Mouse (Mus musculus) hindbrain, embryonic 10.5 days (tissue): ENCODE results near the gene Rai14. TPM values are rescaled to one million over a fixed set of nuclear protein-coding genes. Genes with fewer than 3 reads are reported as not detected.

Experiments
- DNase-seq: peaks from one replicate; pipeline ENCODE4 v3.0.0-alpha.2; 2017; ENCODE audit warnings: low spot score
- H3K27ac ChIP-seq: fragments of 300-500 bp; sonication (generic); 2 replicates; pipeline ENCODE4 v1.5.1; 2016; ENCODE audit warnings: mild to moderate bottlenecking, moderate library complexity
- H3K27me3 ChIP-seq: fragments of 300-500 bp; sonication (generic); 2 replicates; pipeline ENCODE4 v1.6.1; 2016; ENCODE audit warnings: mild to moderate bottlenecking; ENCODE audit not compliant: poor library complexity, insufficient read depth, severe bottlenecking
- H3K36me3 ChIP-seq: fragments of 300-500 bp; sonication (generic); 2 replicates; pipeline ENCODE4 v1.6.1; 2016; ENCODE audit warnings: mild to moderate bottlenecking, moderate library complexity
- H3K4me1 ChIP-seq: fragments of 300-500 bp; sonication (generic); replicated peaks from 2 replicates; pipeline ENCODE4 v1.6.1; 2016; ENCODE audit warnings: mild to moderate bottlenecking
- H3K4me3 ChIP-seq: fragments of 300-500 bp; sonication (generic); 2 replicates; pipeline ENCODE4 v1.5.1; 2016; ENCODE audit warnings: mild to moderate bottlenecking, moderate library complexity
- H3K9me3 ChIP-seq: fragments of 300-500 bp; sonication (generic); 2 replicates; pipeline ENCODE4 v1.6.1; 2016; ENCODE audit warnings: mild to moderate bottlenecking, moderate library complexity
- WGBS: fragments of 180-500 bp; shearing (Covaris S2); methylation state at CpG from one replicate; pipeline ENCODE4 v1.1.7; 2016; 5-methylcytosine and 5-hydroxymethylcytosine counted together
- polyA plus RNA-seq: library from polyadenylated mRNA; unstranded; fragments of >200 nt; fragmentation: Nextera tagmentation; extraction: Ambion mirVana; gene quantifications from 2 replicates; pipeline ENCODE4 v1.2.1, GENCODE M21; 2016

Rai14 gene
- polyA plus RNA-seq, 1 experiment from 2014 or later = 72.2 TPM

DNA sequence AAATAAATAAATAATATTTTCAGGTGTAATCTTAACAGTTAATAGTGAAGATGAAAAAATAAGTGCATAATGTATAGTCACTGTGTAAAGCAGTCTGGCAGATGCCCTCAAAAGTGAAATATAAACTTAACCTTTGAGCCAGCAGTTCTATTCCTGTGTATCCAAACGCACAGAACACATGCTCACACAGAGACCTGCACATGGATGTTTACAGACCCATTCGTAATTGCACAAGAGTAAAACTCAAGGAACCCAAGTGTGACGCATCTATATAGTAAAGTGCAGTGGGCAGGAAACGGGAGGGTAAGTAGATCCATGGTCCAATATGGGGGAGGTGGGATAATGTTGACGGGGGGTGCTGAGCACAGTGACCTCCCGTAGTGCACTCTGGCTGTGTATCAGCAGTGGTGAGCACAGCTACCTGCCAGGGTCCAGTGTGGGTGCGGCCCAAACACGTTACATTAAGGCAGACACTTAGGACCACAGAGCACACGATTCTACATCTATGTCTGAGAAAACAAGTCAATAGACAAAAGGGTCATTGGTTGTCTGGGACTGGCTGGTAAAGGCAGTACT, 13.4 kb downstream of the Rai14 start:
- no peaks in the 10 kb centered on the region for H3K27me3 ChIP-seq
- DNase-seq = no peak
- no peak overlapping the region for H3K27ac ChIP-seq
- peaks cover 28% of the 10 kb centered on the region for H3K4me1 ChIP-seq
- H3K9me3 ChIP-seq = no peaks in the 10 kb centered on the region
- WGBS = 92% methylated on average over 9 of the region's 9 CpGs
- peaks cover 59% of the 10 kb centered on the region for H3K36me3 ChIP-seq
- no peak overlapping the region for H3K4me3 ChIP-seq

DNA sequence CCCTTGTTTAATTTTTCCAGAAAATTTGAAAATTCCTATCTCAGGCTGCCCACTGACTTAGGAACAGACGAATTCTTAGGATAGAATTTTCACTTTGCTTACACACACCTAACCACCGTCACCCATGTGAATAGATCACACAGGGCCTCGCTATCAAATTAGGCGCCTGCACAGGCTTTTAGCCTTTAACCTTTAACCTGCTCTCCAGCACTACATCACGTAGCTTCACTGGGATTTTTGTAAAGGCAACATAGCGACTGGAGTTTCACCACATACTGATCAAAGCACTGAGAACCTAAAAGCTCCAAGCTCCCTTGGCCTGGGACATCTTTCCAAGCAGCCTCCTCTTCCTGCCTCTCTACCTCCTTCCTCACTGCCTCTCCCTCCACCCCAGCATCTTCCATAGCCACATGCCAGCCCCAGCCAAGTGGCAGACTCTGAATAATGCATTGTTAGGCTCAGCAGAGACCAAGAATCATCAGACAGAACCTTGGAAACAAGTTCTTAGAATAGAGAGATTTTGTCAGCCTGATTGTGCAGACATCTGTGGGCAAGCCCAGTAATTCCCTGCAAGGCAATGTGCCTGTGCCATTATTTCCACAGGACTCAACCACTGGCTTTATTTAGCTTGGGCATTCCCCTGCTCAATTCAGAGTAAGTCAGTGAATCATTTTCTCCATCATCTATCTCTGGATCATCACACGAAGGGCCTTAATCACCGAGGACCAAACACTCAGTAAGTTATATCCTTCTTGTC, 17.8 kb downstream of the Rai14 start:
- DNase-seq = no peak
- Histone ChIP-seq H3K4me1 (peaks cover 24% of the 10 kb centered on the region), H3K4me3 (no peak overlapping the region), H3K27ac (peak overlapping the region; percentile 53; the same call in 1 of the 2 replicates), H3K9me3 (no peaks in the 10 kb centered on the region), H3K27me3 (no peaks in the 10 kb centered on the region), H3K36me3 (peaks cover 31% of the 10 kb centered on the region)
- whole genome bisulfite sequencing = 70% methylated on average over 8 of the region's 8 CpGs

DNA sequence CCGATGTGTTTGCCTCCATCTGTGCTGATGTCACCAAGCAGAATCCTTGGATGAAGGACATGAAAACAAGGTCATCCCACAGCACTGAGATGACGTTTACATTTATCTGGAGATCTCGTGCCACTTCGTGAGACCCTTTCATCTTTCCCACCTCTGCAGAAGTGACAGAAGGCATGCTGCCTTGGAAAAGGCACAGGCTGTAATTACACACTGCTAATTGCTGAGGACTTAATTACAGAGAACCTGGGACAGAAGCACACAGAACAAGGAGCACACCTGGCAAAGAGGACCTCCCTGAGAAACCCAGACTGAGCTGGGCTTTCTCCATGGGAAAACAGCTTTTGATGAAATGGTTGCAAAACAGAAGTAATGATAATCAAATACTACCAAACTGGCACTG, 21.8 kb downstream of the Rai14 start:
- H3K27ac ChIP-seq = no peak overlapping the region
- H3K27me3 ChIP-seq = no peaks in the 10 kb centered on the region
- H3K36me3 ChIP-seq = peaks cover 43% of the 10 kb centered on the region
- no peaks in the 10 kb centered on the region for H3K9me3 ChIP-seq
- H3K4me3 ChIP-seq = no peak overlapping the region
- peaks cover 23% of the 10 kb centered on the region for H3K4me1 ChIP-seq
- DNase-seq = no peak
- WGBS = 86% methylated on average over 4 of the region's 4 CpGs

DNA sequence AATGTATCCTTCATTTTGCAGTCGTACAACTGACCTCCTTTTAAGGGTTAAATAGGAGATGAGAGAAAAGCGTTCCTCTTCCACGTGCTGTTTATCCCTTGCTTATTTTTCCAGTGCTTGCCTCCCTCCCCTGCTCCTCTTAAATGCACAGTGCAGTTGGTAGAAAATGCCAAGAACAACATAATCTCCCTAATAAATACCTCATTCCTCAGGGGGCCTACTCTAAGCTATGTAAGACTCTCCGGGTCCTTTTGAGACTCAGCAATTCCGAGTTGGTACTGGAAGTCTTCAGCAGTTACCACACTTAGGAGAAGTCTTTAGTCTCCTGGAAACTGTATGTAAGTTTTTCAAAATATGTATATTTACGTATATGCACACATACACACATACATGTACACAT, 22.9 kb downstream of the Rai14 start:
- 67% methylated on average over 6 of the region's 6 CpGs for WGBS
- H3K36me3 ChIP-seq = peaks cover 52% of the 10 kb centered on the region
- no peak overlapping the region for H3K27ac ChIP-seq
- H3K27me3 ChIP-seq = no peaks in the 10 kb centered on the region
- peaks cover 17% of the 10 kb centered on the region for H3K4me1 ChIP-seq
- DNase-seq = no peak
- no peaks in the 10 kb centered on the region for H3K9me3 ChIP-seq
- H3K4me3 ChIP-seq = no peak overlapping the region

DNA sequence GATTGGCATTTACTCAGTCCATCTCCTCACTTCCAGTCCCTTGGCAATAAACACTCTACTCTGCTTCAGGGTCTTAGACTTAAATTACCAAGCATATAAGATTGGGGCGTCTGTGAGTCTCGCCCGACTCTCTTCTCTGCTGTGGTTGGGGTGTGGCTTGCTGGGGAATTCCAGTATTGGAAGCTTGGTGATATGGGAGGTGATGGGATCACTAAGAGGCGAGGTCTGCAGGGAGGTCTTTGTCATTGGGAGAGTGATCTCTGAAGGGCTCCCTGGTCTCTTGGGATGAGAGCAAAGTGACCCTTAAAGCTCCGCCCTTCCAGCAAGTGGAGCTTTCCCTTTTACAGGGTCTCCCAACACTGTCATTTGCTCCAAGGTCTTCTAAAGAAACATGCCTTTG, 23.5 kb downstream of the Rai14 start:
- Histone ChIP-seq H3K27me3 (no peaks in the 10 kb centered on the region), H3K9me3 (no peaks in the 10 kb centered on the region), H3K36me3 (peaks cover 54% of the 10 kb centered on the region), H3K4me3 (no peak overlapping the region), H3K4me1 (peaks cover 14% of the 10 kb centered on the region), H3K27ac (no peak overlapping the region)
- 85% methylated on average over 5 of the region's 5 CpGs for WGBS
- DNase-seq = no peak

DNA sequence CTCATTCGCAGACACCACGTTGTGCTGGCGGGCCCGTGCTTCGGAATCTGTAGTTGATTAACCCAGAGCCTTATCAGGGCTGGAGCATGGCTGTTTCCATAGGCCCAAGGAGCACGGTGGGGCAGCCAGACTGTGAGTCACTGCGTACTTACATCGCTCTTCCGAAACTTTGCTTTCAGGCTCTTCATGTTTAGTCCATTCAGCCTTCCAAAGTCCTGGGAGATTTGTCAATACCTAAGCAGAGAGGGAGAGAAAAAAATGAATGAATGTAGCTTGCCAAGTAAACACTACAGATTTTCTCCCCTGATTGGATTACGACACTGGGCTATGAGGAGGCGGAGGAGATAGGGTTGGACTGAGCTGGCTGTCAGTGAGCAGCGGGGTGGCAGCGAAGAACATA, 24.2 kb downstream of the Rai14 start:
- Histone ChIP-seq H3K4me3 (no peak overlapping the region), H3K4me1 (peaks cover 13% of the 10 kb centered on the region; the same call in 1 of the 2 replicates), H3K36me3 (peaks cover 58% of the 10 kb centered on the region), H3K9me3 (no peaks in the 10 kb centered on the region), H3K27me3 (no peaks in the 10 kb centered on the region), H3K27ac (no peak overlapping the region)
- no peak for DNase-seq
- 84% methylated on average over 13 of the region's 13 CpGs for WGBS

DNA sequence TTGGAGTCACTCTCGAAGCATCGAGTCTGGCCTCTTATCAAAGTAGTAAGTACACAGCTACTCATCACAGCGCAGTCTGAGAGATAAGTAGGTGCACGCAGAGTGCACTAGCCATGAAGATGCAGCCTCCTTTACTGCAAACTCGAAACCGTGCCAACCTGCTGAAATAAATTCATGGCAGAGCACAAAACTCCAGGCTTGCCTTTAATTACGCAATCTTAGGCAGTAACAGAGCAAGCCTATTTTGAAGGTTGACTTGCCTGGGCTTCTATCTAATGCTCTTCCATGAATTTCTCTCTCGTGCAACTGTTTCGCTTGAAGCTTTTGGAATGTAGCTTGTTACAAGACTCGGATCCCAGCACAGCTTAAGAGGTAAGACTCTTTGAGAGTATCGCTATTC, 25.1 kb downstream of the Rai14 start:
- no peak overlapping the region for H3K27ac ChIP-seq
- no peaks in the 10 kb centered on the region for H3K27me3 ChIP-seq
- WGBS = 94% methylated on average over 11 of the region's 11 CpGs
- DNase-seq = no peak
- peaks cover 13% of the 10 kb centered on the region; the same call in 1 of the 2 replicates for H3K4me1 ChIP-seq
- peaks cover 64% of the 10 kb centered on the region for H3K36me3 ChIP-seq
- no peak overlapping the region for H3K4me3 ChIP-seq
- H3K9me3 ChIP-seq = no peaks in the 10 kb centered on the region

DNA sequence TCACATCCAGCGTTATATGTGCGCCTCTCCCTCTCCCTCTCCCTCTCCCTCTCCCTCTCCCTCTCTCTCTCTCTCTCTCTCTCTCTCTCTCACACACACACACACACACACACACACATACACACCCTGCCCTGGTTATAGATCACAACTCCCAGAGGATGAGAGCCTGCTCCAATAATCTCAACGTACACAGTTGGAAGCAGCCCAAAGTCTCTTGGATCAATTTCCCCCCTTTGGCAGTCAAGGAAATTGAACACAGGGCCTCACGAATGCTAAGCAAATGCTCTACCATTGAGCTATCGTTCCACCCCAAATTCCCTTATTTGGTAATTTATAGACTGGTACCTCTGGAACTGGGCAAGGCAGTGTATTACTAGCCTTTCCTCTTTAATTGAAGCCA, 25.7 kb downstream of the Rai14 start:
- Histone ChIP-seq H3K4me1 (peaks cover 13% of the 10 kb centered on the region; the same call in 1 of the 2 replicates), H3K9me3 (no peaks in the 10 kb centered on the region), H3K27me3 (no peaks in the 10 kb centered on the region), H3K27ac (no peak overlapping the region), H3K4me3 (no peak overlapping the region), H3K36me3 (peaks cover 71% of the 10 kb centered on the region)
- WGBS = 85% methylated on average over 5 of the region's 5 CpGs
- no peak for DNase-seq

DNA sequence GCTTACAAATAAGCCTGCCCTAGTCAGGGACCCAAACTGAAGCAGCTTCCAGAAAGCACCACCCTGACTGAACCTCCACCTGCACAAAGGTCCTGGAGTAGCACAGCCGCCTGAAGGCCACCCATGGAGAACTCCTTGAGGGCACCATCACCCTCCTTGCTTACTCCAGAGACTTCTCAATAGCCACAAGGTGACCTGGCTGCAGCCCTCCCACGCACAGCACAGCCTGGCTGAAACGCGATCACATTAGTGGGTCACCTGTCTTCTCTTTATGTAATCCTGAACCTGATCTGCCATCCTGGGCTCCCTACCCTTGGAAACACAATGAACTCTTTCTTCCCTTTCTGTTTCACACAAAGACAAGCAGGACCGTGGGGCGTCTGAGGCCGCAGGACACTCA, 27.1 kb downstream of the Rai14 start:
- peaks cover 78% of the 10 kb centered on the region for H3K36me3 ChIP-seq
- peaks cover 13% of the 10 kb centered on the region; the same call in 1 of the 2 replicates for H3K4me1 ChIP-seq
- no peaks in the 10 kb centered on the region for H3K27me3 ChIP-seq
- DNase-seq = no peak
- 79% methylated on average over 7 of the region's 7 CpGs for WGBS
- H3K9me3 ChIP-seq = no peaks in the 10 kb centered on the region
- no peak overlapping the region for H3K4me3 ChIP-seq
- H3K27ac ChIP-seq = peak overlapping the region; percentile 40; the same call in 1 of the 2 replicates

DNA sequence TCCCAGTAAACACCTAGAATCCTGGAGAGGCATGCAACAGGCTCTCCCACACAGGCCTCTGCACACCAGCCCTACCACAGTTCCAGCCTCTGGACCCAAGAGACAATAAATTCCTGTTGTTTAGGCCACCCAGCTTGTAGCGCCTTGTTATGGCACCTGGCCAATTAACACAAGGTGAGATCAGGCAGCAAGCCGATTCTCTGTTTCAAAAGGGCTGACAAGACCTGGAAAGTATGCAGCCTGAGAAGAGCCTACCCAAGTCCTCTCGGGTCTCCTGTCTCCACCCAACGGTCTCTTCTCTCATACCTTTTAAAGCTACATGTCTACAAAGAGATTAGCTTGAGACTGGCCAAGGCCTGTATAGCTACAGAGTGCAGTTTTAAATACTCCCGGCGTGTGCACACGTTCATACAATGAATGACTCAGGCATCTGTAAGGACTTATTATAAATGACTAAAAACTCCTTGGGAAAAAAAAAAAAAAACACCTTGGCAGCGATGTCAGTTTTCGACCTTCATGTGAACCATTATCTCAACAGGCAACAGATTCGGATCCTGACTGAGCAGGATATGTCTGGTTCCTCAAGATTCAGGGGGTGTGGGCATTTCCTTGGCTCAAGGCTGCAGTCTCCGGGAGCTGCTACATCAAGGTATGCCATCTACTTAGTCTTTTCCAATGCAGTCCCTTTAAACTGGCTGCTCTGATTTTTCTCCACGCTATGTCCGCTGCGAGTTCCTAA, 28.6 kb downstream of the Rai14 start:
- peaks cover 13% of the 10 kb centered on the region; the same call in 1 of the 2 replicates for H3K4me1 ChIP-seq
- WGBS = 93% methylated on average over 14 of the region's 14 CpGs
- peaks cover 76% of the 10 kb centered on the region for H3K36me3 ChIP-seq
- DNase-seq = no peak
- H3K27ac ChIP-seq = no peak overlapping the region
- no peaks in the 10 kb centered on the region for H3K9me3 ChIP-seq
- no peaks in the 10 kb centered on the region for H3K27me3 ChIP-seq
- H3K4me3 ChIP-seq = no peak overlapping the region

DNA sequence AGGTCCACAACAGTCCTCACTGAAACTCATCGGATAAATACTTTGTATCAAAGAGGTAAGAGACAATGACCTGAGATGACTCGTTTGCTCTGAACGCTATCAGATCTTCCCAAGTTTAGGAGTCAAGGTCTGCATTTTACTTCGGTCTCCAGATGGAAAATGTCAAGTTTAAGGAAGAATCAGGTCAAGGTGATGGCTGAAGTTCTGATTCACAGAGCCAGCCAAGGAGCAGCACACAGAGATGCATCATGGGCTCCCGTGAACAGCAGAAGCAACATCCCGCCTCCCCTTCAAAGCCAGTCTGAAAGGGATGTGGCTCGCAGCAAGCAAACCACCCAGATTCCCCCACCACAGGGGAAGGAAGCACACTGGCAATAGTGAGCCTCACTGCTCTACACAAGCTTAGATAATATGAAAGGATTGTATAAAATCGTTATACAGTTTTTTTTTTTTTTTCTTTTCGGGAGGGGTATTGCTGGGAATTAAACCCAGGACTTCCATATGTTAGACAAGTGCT, 30.7 kb downstream of the Rai14 start:
- Histone ChIP-seq H3K27me3 (no peaks in the 10 kb centered on the region), H3K4me3 (no peak overlapping the region), H3K4me1 (peaks cover 22% of the 10 kb centered on the region), H3K9me3 (no peaks in the 10 kb centered on the region), H3K27ac (no peak overlapping the region), H3K36me3 (peaks cover 66% of the 10 kb centered on the region)
- WGBS = 92% methylated on average over 9 of the region's 9 CpGs
- DNase-seq = no peak

DNA sequence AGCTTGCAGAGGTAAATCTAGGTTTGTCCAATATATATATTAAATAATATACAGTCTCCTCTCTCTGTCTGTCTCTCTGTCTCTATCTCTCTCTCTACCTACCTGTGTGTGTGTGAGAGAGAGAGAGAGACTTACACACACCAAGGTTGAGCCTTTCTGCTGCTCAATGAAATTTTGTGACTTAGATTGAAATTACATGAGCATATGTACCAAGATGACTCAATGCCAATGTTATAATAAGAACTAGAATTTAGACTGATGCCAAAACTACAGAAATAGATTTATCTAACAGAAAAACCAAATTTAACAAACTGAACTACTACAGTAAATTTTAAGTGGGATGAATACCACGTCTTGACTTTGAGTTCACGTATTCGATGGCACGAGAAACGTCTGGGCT, 33.9 kb downstream of the Rai14 start:
- no peaks in the 10 kb centered on the region for H3K27me3 ChIP-seq
- H3K27ac ChIP-seq = no peak overlapping the region
- no peak for DNase-seq
- no peak overlapping the region for H3K4me3 ChIP-seq
- H3K4me1 ChIP-seq = peaks cover 9% of the 10 kb centered on the region; the same call in 1 of the 2 replicates
- WGBS = 93% methylated on average over 5 of the region's 5 CpGs
- no peaks in the 10 kb centered on the region for H3K9me3 ChIP-seq
- peaks cover 48% of the 10 kb centered on the region; the same call in 1 of the 2 replicates for H3K36me3 ChIP-seq

DNA sequence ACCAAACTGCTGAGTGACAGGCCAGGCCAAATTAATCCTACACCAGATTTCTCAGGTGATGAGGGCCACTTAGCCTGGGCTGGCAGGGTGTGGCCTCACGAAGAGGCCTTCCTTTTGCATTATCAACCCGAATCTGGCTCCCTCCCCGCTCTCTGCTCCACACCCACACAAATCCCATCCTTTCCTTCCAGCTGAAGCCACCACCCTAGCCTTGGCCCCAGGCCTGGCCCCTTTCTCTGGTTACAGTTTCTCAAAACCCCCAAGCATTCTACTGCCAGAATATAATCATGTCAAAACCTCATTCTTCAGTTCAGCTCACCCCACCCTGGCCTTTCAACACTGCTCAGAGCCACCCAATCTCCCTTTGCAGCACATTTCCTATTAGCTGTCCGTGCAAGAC, 34.9 kb downstream of the Rai14 start:
- H3K27ac ChIP-seq = no peak overlapping the region
- H3K36me3 ChIP-seq = peaks cover 47% of the 10 kb centered on the region; the same call in 1 of the 2 replicates
- no peaks in the 10 kb centered on the region for H3K9me3 ChIP-seq
- H3K4me3 ChIP-seq = no peak overlapping the region
- peaks cover 9% of the 10 kb centered on the region; the same call in 1 of the 2 replicates for H3K4me1 ChIP-seq
- no peak for DNase-seq
- WGBS = 90% methylated on average over 4 of the region's 4 CpGs
- H3K27me3 ChIP-seq = no peaks in the 10 kb centered on the region
